Comparison of ENCODE assay signal across 20 mouse cellular contexts in genomic region chr4:119566322-119566835, GRCm38 (mm10). TPM values are rescaled to one million over a fixed set of nuclear protein-coding genes. Genes with fewer than 3 reads are reported as not detected.
DNase-seq lines count a peak whose midpoint lies in the region; ATAC-seq and TF ChIP-seq lines count a peak whose summit lies in the region.
"Had no signal": no experiment of that assay in that cellular context is flagged by ENCODE, and none has a peak within 500 bp of the region (broad histone marks: within the 10 kb centered on the region; RNA-seq: fewer than 3 reads in every experiment).

No protein-coding gene starts in this region.

- H3K4me3 ChIP-seq in embryonic facial prominence, embryonic 14.5 days (ENCODE audit: low read depth, low read length) = no peak overlapping the region
- H3K4me3 ChIP-seq in embryonic facial prominence, embryonic 10.5 days = no peak overlapping the region
- no peak overlapping the region for H3K4me3 ChIP-seq in heart, embryonic 13.5 days
- H3K4me3 ChIP-seq in lung, embryonic 14.5 days (ENCODE audit: low read depth, low read length) = no peak overlapping the region
- H3K4me3 ChIP-seq: gastrocnemius, adult 2 months; hindbrain, embryonic 15.5 days; limb, embryonic 10.5 days; midbrain, embryonic 12.5 days; myocyte had no signal

- TF ChIP-seq CTCF in lung, embryonic 14.5 days (IDR thresholded peaks at IDR 0.05; ENCODE audit: low read depth) = no peak

- WGBS in embryonic facial prominence, embryonic 14.5 days = 76% methylated on average over 4 of the region's 4 CpGs
- WGBS in embryonic facial prominence, embryonic 10.5 days = 91% methylated on average over 4 of the region's 4 CpGs
- 45% methylated on average over 4 of the region's 4 CpGs for WGBS in heart, embryonic 13.5 days
- WGBS in lung, embryonic 14.5 days = 59% methylated on average over 4 of the region's 4 CpGs

- no peak overlapping the region for H3K9ac ChIP-seq in embryonic facial prominence, embryonic 14.5 days (ENCODE audit: low read depth, low read length)
- H3K9ac ChIP-seq in heart, embryonic 13.5 days = no peak overlapping the region
- H3K9ac ChIP-seq in lung, embryonic 14.5 days = no peak overlapping the region
- H3K9ac ChIP-seq: hindbrain, embryonic 15.5 days; liver, postnatal 0 days; midbrain, embryonic 12.5 days had no signal

- H3K27me3 ChIP-seq in embryonic facial prominence, embryonic 14.5 days (replicated peaks; ENCODE audit: control insufficient read depth, insufficient read depth, low read length) = no peaks in the 10 kb centered on the region
- H3K27me3 ChIP-seq in embryonic facial prominence, embryonic 10.5 days (replicated peaks; ENCODE audit: low read depth, poor library complexity, severe bottlenecking) = no peaks in the 10 kb centered on the region
- H3K27me3 ChIP-seq in heart, embryonic 13.5 days (replicated peaks) = no peaks in the 10 kb centered on the region
- no peaks in the 10 kb centered on the region for H3K27me3 ChIP-seq in lung, embryonic 14.5 days (ENCODE audit: insufficient read depth, low read length)
- H3K27me3 ChIP-seq: hindbrain, embryonic 15.5 days; midbrain, embryonic 12.5 days had no signal

- no peak for ATAC-seq in embryonic facial prominence, embryonic 14.5 days (ENCODE audit: low read depth)
- peak; percentile 42; the same call in 1 of the 2 replicates for ATAC-seq in heart, embryonic 13.5 days (ENCODE audit: extremely low read depth, insufficient number of reproducible peaks, low FRiP score, low TSS enrichment)
- ATAC-seq in lung, embryonic 14.5 days (ENCODE audit: insufficient read depth) = peak; percentile 44; the same call in 1 of the 2 replicates
- ATAC-seq: intestine, embryonic 16.5 days; liver, postnatal 0 days had no signal

- peak; percentile 28 for DNase-seq in embryonic facial prominence, embryonic 14.5 days (ENCODE audit: low spot score)
- no peak for DNase-seq in embryonic facial prominence, embryonic 10.5 days (ENCODE audit: low spot score)
- no peak for DNase-seq in heart, adult 18-20 months
- DNase-seq in lung, embryonic 14.5 days = peak; percentile 71
- DNase-seq in lung, postnatal 36 days = no peak
- DNase-seq in brain, adult 2 months (ENCODE audit: low read depth, low spot score) = peak; percentile 60
- no peak for DNase-seq in frontal cortex, postnatal 25 days (ENCODE audit: low spot score in 2 of 2)
- DNase-seq: adrenal gland, postnatal 36 days; B cell, adult 2 months; cerebellum, postnatal 36 days; gastrocnemius, adult 2 months; kidney, postnatal 4 days; liver, postnatal 0 days; thymus, postnatal 25 days had no signal

- no peaks in the 10 kb centered on the region for H3K4me1 ChIP-seq in embryonic facial prominence, embryonic 14.5 days (ENCODE audit: control insufficient read depth, insufficient read depth, low read length)
- no peaks in the 10 kb centered on the region for H3K4me1 ChIP-seq in embryonic facial prominence, embryonic 10.5 days
- H3K4me1 ChIP-seq in heart, embryonic 13.5 days = peaks cover 35% of the 10 kb centered on the region
- H3K4me1 ChIP-seq in lung, embryonic 14.5 days (ENCODE audit: insufficient read depth) = no peaks in the 10 kb centered on the region
- H3K4me1 ChIP-seq: hindbrain, embryonic 15.5 days; limb, embryonic 10.5 days; midbrain, embryonic 12.5 days had no signal

- H3K27ac ChIP-seq in embryonic facial prominence, embryonic 14.5 days (replicated peaks; ENCODE audit: low read depth, low read length) = no peak overlapping the region
- no peak overlapping the region for H3K27ac ChIP-seq in embryonic facial prominence, embryonic 10.5 days (replicated peaks)
- H3K27ac ChIP-seq in heart, embryonic 13.5 days (replicated peaks) = peak overlapping the region; percentile 72
- no peak overlapping the region; the same call in 1 of the 2 replicates for H3K27ac ChIP-seq in lung, embryonic 14.5 days (ENCODE audit: low read depth)
- H3K27ac ChIP-seq: gastrocnemius, adult 2 months; hindbrain, embryonic 15.5 days; limb, embryonic 10.5 days; midbrain, embryonic 12.5 days had no signal

- H3K9me3 ChIP-seq in embryonic facial prominence, embryonic 14.5 days (ENCODE audit: control insufficient read depth, low read length) = peaks cover 7% of the 10 kb centered on the region; the same call in 1 of the 2 replicates
- H3K9me3 ChIP-seq in embryonic facial prominence, embryonic 10.5 days = peaks cover 5% of the 10 kb centered on the region; the same call in 1 of the 2 replicates
- H3K9me3 ChIP-seq in heart, embryonic 13.5 days = peaks cover 5% of the 10 kb centered on the region; the same call in 1 of the 2 replicates
- H3K9me3 ChIP-seq in lung, embryonic 14.5 days (ENCODE audit: low read depth, low read length) = no peaks in the 10 kb centered on the region
- H3K9me3 ChIP-seq: hindbrain, embryonic 15.5 days; limb, embryonic 10.5 days; midbrain, embryonic 12.5 days had no signal

- H3K36me3 ChIP-seq in embryonic facial prominence, embryonic 14.5 days (ENCODE audit: control insufficient read depth, insufficient read depth, low read length) = peaks cover 15% of the 10 kb centered on the region
- H3K36me3 ChIP-seq in embryonic facial prominence, embryonic 10.5 days (replicated peaks) = peaks cover 18% of the 10 kb centered on the region
- H3K36me3 ChIP-seq in heart, embryonic 13.5 days = peaks cover 20% of the 10 kb centered on the region
- H3K36me3 ChIP-seq in lung, embryonic 14.5 days (ENCODE audit: insufficient read depth) = 0 out of 2 replicates have a peak, but pooled peaks cover 13% of the 10 kb centered on the region
- H3K36me3 ChIP-seq: hindbrain, embryonic 15.5 days had no signal

- H3K4me2 ChIP-seq in embryonic facial prominence, embryonic 14.5 days (ENCODE audit: low read depth, low read length) = no peak overlapping the region
- H3K4me2 ChIP-seq in heart, embryonic 13.5 days = peak overlapping the region; percentile 25; the same call in 1 of the 2 replicates
- no peak overlapping the region for H3K4me2 ChIP-seq in lung, embryonic 14.5 days
- H3K4me2 ChIP-seq: hindbrain, embryonic 15.5 days; midbrain, embryonic 12.5 days had no signal

RNA-seq across cellular contexts. Expression of gene Frg2f1, which starts 27.1 kb away (rescaled TPM):
- 4.7 and 5.7 TPM in 2 replicates for polyA plus RNA-seq in embryonic facial prominence, embryonic 14.5 days (2014; fragmentation: Nextera tagmentation; extraction: Ambion mirVana)
- polyA plus RNA-seq in embryonic facial prominence, embryonic 10.5 days (2016; fragmentation: Nextera tagmentation; extraction: Ambion mirVana) = 2.0 and 2.2 TPM in 2 replicates
- polyA plus RNA-seq in heart, embryonic 13.5 days (2015; fragmentation: Nextera tagmentation; extraction: Ambion mirVana) = 2.9 and 5.6 TPM in 2 replicates
- total RNA-seq in heart, adult 18-20 months (2021) = 1 to 10 TPM; 6.5 to 7.8 TPM
- polyA plus RNA-seq in lung, embryonic 14.5 days (2014; fragmentation: Nextera tagmentation; extraction: Ambion mirVana) = 3.6 and 3.9 TPM in 2 replicates

RNA-seq across cellular contexts. Expression of gene Foxj3, which starts 29.6 kb away (rescaled TPM):
- 25.1 and 27.8 TPM in 2 replicates for polyA plus RNA-seq in embryonic facial prominence, embryonic 14.5 days (2014; fragmentation: Nextera tagmentation; extraction: Ambion mirVana)
- polyA plus RNA-seq in embryonic facial prominence, embryonic 10.5 days (2016; fragmentation: Nextera tagmentation; extraction: Ambion mirVana) = 21.4 and 22.4 TPM in 2 replicates
- polyA plus RNA-seq in heart, embryonic 13.5 days (2015; fragmentation: Nextera tagmentation; extraction: Ambion mirVana) = 19.1 and 19.5 TPM in 2 replicates
- 10 to 100 TPM; 29.2 to 30.1 TPM for total RNA-seq in heart, adult 18-20 months (2021)
- 26.4 and 28.5 TPM in 2 replicates for polyA plus RNA-seq in lung, embryonic 14.5 days (2014; fragmentation: Nextera tagmentation; extraction: Ambion mirVana)

Comparison
In these comparisons a context has a peak if more than half of its experiments do, and no peak if none do; other contexts are left out.
1. DNase-seq: peak in embryonic facial prominence, embryonic 14.5 days (single experiment), lung, embryonic 14.5 days (single experiment) and brain, adult 2 months (single experiment); none in embryonic facial prominence, embryonic 10.5 days (single experiment), heart, adult 18-20 months (0 of 2), lung, postnatal 36 days (single experiment) and frontal cortex, postnatal 25 days (0 of 2).